Mouse (Mus musculus) ZHBTc4 (cell line): ENCODE data around the gene Sik1.

Source experiments
- DNase-seq: peaks from one replicate; pipeline ENCODE4 v3.0.0-alpha.2; 2011; ENCODE audit warnings: low read depth, low spot score

Sik1 gene

GRCm38 (mm10) chr17:31854770-31855596 lies 621 bp downstream of the Sik1 start:
- DNase-seq = peak; percentile 66

GRCm38 (mm10) chr17:31853448-31854188 lies 2.0 kb downstream of the Sik1 start:
- DNase-seq = no peak

DNA sequence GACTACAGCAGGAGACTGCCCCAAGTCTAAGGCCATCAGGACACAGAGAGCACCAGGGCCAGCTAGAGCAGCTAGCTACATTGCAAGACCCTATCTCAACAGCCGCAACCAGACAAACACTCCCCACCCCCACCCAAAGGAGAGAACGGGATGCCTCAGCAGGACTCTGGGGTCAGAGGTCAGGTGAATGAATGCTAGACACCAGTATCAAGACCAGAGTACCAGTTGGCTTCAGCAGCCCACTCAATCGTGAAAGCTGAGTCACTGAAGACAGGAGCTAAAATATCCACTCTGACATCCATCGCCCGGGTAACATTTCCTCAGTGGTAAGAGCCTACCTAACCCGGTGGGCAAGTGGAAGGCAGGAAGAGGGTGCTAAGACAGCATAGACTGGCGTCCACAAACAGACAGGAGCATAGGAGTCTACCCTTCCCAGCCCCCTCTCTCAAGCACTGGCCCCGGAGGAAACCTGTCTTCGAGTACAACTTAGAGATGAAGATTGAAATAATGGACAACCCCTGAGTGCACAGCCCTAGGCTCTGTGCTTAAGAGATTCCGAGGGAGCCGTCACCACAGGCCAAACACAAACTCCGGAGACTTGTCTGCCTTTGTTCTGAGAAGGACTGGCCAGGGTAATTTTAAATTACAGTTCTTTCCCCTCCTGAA lies 2.7 kb downstream of the Sik1 start:
- DNase-seq = no peak

GRCm38 (mm10) chr17:31851816-31852476 lies 3.7 kb downstream of the Sik1 start:
- no peak for DNase-seq

DNA sequence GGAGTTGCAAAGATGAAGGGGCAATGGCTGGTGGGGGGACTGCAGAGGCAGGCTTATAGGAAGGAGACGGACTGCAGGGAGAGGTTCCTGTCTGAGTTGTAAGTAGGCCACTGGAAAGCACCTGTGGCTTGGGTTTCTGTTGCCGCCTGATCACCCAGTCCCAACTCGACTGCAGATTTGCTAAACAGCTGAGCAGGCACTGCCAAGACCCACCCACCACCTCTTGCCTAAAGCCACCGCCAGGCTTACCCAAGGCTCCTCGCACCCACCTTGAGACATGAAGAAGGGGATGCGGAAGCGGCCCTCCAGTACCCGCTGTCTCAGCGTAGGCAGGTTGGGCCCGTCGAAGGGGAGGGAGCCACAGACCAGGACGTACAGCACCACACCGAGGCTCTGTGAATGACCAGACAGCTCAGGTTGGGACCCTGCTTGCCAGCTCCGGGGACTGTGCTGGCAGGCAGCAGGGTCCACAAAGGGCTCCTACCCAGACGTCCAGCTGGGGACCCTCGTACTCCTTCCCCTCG lies 5.1 kb downstream of the Sik1 start:
- DNase-seq = no peak

DNA sequence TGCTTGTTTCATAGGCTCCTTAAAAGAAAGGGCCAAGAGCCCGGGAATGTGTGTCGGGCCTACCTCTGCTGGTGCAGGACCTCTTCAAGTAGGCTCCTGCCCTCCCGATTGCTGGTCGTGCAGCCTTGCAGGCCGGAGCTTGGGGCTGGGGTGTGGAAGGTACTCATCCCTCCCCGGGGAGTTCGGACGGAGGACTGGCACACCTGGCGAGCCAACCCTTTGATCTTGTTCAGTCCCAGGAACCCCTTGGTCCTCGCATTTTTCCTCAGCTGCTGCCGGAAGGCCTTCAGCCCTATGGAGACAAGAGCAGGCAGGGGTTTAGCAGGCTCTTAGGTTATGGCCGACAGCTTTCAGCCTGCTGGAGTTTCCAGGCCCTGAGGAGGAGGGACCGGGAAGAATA lies 8.6 kb downstream of the Sik1 start:
- DNase-seq = no peak

- DNase-seq = no peak
Observed at GRCm38 (mm10) chr17:31846352-31846751, 9.3 kb downstream of the Sik1 start.

DNA sequence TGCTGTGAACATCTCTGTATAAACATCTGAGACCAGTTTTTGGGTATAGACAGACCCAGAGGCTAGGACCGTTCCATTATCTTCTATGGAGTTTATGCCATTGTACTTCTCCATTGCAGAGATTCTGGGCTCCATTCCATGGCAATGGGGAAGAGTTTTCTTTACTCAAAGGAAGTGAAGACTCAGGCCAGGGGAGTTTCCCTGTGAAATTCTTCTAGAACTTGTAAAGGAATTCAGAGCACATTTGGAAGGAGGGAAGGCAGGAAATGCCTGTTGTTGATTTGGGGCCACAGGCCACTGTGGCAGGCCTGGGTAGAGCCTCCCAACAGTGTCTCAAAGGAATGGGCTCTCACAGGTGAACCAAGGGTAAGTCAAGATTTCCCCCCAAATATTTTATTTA lies 11.7 kb downstream of the Sik1 start:
- no peak for DNase-seq

- DNase-seq = no peak
Observed at GRCm38 (mm10) chr17:31842930-31843822, 12.4 kb downstream of the Sik1 start.

- peak; percentile 54 for DNase-seq
Observed at GRCm38 (mm10) chr17:31841842-31842611, 13.6 kb downstream of the Sik1 start.

GRCm38 (mm10) chr17:31841453-31841841 lies 14.2 kb downstream of the Sik1 start:
- DNase-seq = peak; percentile 85

GRCm38 (mm10) chr17:31840423-31841003 lies 15.1 kb downstream of the Sik1 start:
- no peak for DNase-seq

- no peak for DNase-seq
Observed at GRCm38 (mm10) chr17:31836772-31837171, 18.8 kb downstream of the Sik1 start.

DNA sequence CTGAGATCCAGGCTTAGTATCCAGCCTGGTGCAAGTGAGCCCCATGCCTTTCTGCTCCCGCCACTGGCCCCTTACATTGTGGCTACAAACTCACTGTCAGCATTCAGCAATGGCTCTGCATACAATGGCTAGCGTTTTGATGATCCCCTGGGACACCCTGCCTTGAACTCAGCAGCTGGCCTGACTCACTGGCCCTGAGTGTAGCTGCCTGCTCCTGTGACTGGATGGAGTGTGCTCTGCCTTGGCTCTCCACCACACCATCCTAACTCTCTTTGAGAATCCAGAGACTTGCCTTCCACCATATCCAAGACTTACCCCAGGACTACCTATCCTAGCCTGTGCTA lies 19.4 kb downstream of the Sik1 start:
- DNase-seq = no peak

- no peak for DNase-seq
Observed at GRCm38 (mm10) chr17:31835528-31836263, 19.9 kb downstream of the Sik1 start.

GRCm38 (mm10) chr17:31834320-31835065 lies 21.1 kb downstream of the Sik1 start:
- DNase-seq = no peak

- DNase-seq = no peak
Observed at GRCm38 (mm10) chr17:31833752-31834151, 21.9 kb downstream of the Sik1 start.

DNA sequence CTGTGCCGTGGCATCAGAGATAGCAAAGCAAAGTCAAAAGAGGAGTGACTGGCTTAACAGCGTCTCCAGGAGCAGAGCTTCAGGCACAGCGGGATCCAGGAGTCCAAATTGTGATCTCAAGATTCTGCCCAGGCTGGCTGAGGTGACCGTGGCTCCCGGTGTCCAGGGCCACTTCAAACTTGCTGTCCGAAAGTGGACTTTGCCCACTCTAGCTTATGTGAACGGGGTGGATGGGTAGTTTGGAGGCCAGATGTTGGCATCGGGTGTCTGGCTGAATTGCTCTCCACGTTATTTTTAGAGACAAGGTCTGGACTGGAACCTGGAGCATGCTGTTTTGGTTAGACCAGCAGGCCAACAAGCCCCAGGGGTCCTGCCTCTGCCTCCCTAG lies 23.0 kb downstream of the Sik1 start:
- DNase-seq = no peak
